Mouse (Mus musculus): Measurements from ENCODE around the gene Cdk2ap2.
A peak's percentile ranks its signal among the peaks of the same experiment; 100 is the strongest.

Gene Cdk2ap2

GRCm38 (mm10) chr19:4136463-4136862 lies 39.5 kb downstream of the Cdk2ap2 start:
- DNase-seq (ENCODE audit: low read depth, low spot score) = no peak

- DNase-seq (ENCODE audit: low read depth, low spot score) = no peak
These were observed 40.9 kb downstream of the Cdk2ap2 start for GRCm38 (mm10) chr19:4137913-4138312.

- no peak for DNase-seq (ENCODE audit: low read depth, low spot score)
These were observed 42.5 kb downstream of the Cdk2ap2 start, which contains the start of gene Gpr152 for GRCm38 (mm10) chr19:4139446-4139845. Gene Gpr152, plus strand, starts transcription at chr19:4139787.

GRCm38 (mm10) chr19:4140147-4140546 lies 43.2 kb downstream of the Cdk2ap2 start:
- no peak for DNase-seq (ENCODE audit: low read depth, low spot score)

- DNase-seq (ENCODE audit: low read depth, low spot score) = no peak
These were observed 45.6 kb downstream of the Cdk2ap2 start for GRCm38 (mm10) chr19:4142416-4143173.

GRCm38 (mm10) chr19:4143759-4144268 lies 46.8 kb downstream of the Cdk2ap2 start, which contains the start of gene Cabp4:
Gene Cabp4, minus strand, starts transcription at chr19:4144033.
- DNase-seq (ENCODE audit: low read depth, low spot score) = no peak

GRCm38 (mm10) chr19:4144550-4145498 lies 47.8 kb downstream of the Cdk2ap2 start:
- DNase-seq (ENCODE audit: low read depth, low spot score) = peak; percentile 53

- DNase-seq (ENCODE audit: low read depth, low spot score) = no peak
These were observed 49.0 kb downstream of the Cdk2ap2 start for GRCm38 (mm10) chr19:4145936-4146335.

- DNase-seq (ENCODE audit: low read depth, low spot score) = no peak
These were observed 49.5 kb downstream of the Cdk2ap2 start for GRCm38 (mm10) chr19:4146366-4147021.

GRCm38 (mm10) chr19:4147022-4147405 lies 50.0 kb downstream of the Cdk2ap2 start:
- no peak for DNase-seq (ENCODE audit: low read depth, low spot score)

GRCm38 (mm10) chr19:4147782-4148490 lies 51.0 kb downstream of the Cdk2ap2 start:
- no peak for DNase-seq (ENCODE audit: low read depth, low spot score)

GRCm38 (mm10) chr19:4148491-4148806 lies 51.5 kb downstream of the Cdk2ap2 start, which contains the start of gene Coro1b:
Gene Coro1b, plus strand, starts transcription at chr19:4148619.
- peak; percentile 92 for DNase-seq (ENCODE audit: low read depth, low spot score)

All from skeletal muscle tissue, adult 2 months (tissue).